Mouse (Mus musculus): ENCODE data around the gene Avpi1. TPM values are rescaled to one million over a fixed set of nuclear protein-coding genes. Genes with fewer than 3 reads are reported as not detected.
"Not testable (repeated sequence)": the region's sequence is repeated elsewhere in the genome, so short reads cannot be mapped to it uniquely, and the experiment has no call there.

Gene Avpi1
- polyA plus RNA-seq, 1 experiment from 2014 or later = 26.0 TPM

DNA sequence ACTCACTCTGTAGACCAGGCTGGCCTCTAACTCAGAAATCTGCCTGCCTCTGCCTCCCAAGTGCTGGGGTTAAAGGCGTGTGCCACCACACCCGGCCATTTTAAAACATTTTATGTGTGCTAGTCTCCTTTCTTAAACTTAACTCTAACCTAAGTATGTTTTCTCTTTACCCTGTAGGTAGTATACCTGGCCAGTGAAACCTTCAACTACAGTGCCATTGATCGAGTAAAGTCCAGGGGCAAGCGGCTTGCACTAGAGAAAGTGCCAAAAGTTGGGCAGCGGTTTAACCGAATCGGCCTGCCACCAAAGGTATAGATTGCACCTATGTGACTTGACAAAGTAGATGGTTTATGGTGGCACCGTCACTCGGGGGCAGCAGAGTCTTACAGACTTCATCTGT is 24.2 kb downstream of the Avpi1 start:
- H3K4me1 ChIP-seq (ENCODE audit: control insufficient read depth, insufficient read depth, low read length) = no peaks in the 10 kb centered on the region
- ATAC-seq (ENCODE audit: insufficient number of reproducible peaks, low FRiP score, low TSS enrichment, low read depth) (no peak), DNase-seq (ENCODE audit: low spot score) (no peak)
- 97% methylated on average over 9 of the region's 9 CpGs for WGBS
- no peak overlapping the region for H3K9ac ChIP-seq (ENCODE audit: low read length)
- H3K9me3 ChIP-seq (ENCODE audit: control insufficient read depth, low read length) = no peaks in the 10 kb centered on the region
- H3K27me3 ChIP-seq (ENCODE audit: control insufficient read depth, insufficient read depth, low read length) = no peaks in the 10 kb centered on the region
- no peak overlapping the region for H3K4me3 ChIP-seq (ENCODE audit: low read depth, low read length)
- H3K36me3 ChIP-seq (ENCODE audit: control insufficient read depth, insufficient read depth, low read length) = peaks cover 7% of the 10 kb centered on the region; the same call in 1 of the 2 replicates
- no peak overlapping the region for H3K4me2 ChIP-seq (ENCODE audit: low read depth, severe bottlenecking)
- H3K27ac ChIP-seq (replicated peaks; ENCODE audit: low read depth, low read length) = no peak overlapping the region

DNA sequence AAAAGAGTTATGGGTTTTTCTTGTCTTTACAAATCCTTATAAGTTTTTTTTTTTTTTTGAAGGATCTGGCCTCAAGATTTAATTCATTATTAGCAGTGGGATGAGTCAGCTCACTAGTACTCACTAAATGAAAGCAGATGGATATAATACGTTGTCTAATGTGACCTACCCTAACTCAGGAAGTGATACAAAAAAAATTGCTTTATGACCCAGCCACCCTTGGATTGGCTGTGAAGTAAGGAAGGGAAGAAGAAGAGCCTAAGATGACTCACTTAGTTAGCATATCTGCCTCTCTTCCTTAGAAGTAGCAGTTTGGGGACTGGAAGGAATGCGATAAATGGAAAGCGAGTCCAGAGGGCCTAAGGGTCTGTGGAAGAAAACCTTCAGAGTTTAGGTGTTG is 29.5 kb downstream of the Avpi1 start:
- no peak overlapping the region for H3K4me2 ChIP-seq (ENCODE audit: low read depth, severe bottlenecking)
- no peaks in the 10 kb centered on the region for H3K4me1 ChIP-seq (ENCODE audit: control insufficient read depth, insufficient read depth, low read length)
- H3K27me3 ChIP-seq (ENCODE audit: control insufficient read depth, insufficient read depth, low read length) = no peaks in the 10 kb centered on the region
- DNase-seq (ENCODE audit: low spot score) (no peak), ATAC-seq (ENCODE audit: insufficient number of reproducible peaks, low FRiP score, low TSS enrichment, low read depth) (no peak)
- no peaks in the 10 kb centered on the region for H3K9me3 ChIP-seq (ENCODE audit: control insufficient read depth, low read length)
- WGBS = 78% methylated on average over 3 of the region's 3 CpGs
- H3K27ac ChIP-seq (replicated peaks; ENCODE audit: low read depth, low read length) = no peak overlapping the region
- no peak overlapping the region for H3K9ac ChIP-seq (ENCODE audit: low read length)
- peaks cover 7% of the 10 kb centered on the region; the same call in 1 of the 2 replicates for H3K36me3 ChIP-seq (ENCODE audit: control insufficient read depth, insufficient read depth, low read length)
- no peak overlapping the region for H3K4me3 ChIP-seq (ENCODE audit: low read depth, low read length)

DNA sequence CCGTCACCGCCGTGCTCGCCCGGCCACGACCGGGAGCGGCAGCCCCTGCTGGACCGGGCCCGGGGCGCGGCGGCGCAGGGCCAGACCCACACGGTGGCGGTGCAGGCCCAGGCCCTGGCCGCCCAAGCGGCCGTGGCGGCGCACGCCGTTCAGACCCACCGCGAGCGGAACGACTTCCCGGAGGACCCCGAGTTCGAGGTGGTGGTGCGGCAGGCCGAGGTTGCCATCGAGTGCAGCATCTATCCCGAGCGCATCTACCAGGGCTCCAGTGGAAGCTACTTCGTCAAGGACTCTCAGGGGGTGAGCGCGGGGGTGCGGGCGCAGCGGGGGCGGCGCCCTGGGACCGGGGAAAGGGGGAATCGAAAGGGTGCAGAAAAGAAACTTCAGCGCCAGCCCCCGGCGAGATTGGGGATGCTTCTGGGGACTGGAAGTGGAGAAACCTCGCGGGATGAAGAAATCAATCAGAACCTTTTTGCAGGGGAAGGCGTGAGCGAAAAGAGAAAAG is 38.2 kb downstream of the Avpi1 start:
- no peaks in the 10 kb centered on the region for H3K36me3 ChIP-seq (ENCODE audit: control insufficient read depth, insufficient read depth, low read length)
- peak overlapping the region; percentile 78 for H3K9ac ChIP-seq (ENCODE audit: low read length)
- H3K4me3 ChIP-seq (ENCODE audit: low read depth, low read length) = peak overlapping the region; percentile 93
- no peaks in the 10 kb centered on the region for H3K27me3 ChIP-seq (ENCODE audit: control insufficient read depth, insufficient read depth, low read length)
- peak overlapping the region; percentile 81 for H3K4me2 ChIP-seq (ENCODE audit: low read depth, severe bottlenecking)
- peak; percentile 63 for ATAC-seq (ENCODE audit: insufficient number of reproducible peaks, low FRiP score, low TSS enrichment, low read depth)
- no peak for DNase-seq (ENCODE audit: low spot score)
- WGBS = under 1% methylated on average over 36 of the region's 52 CpGs
- H3K4me1 ChIP-seq (ENCODE audit: control insufficient read depth, insufficient read depth, low read length) = peaks cover 9% of the 10 kb centered on the region; the same call in 1 of the 2 replicates
- H3K27ac ChIP-seq (replicated peaks; ENCODE audit: low read depth, low read length) = peak overlapping the region; percentile 59; the same call in 1 of the 2 replicates
- H3K9me3 ChIP-seq (ENCODE audit: control insufficient read depth, low read length) = no peaks in the 10 kb centered on the region

DNA sequence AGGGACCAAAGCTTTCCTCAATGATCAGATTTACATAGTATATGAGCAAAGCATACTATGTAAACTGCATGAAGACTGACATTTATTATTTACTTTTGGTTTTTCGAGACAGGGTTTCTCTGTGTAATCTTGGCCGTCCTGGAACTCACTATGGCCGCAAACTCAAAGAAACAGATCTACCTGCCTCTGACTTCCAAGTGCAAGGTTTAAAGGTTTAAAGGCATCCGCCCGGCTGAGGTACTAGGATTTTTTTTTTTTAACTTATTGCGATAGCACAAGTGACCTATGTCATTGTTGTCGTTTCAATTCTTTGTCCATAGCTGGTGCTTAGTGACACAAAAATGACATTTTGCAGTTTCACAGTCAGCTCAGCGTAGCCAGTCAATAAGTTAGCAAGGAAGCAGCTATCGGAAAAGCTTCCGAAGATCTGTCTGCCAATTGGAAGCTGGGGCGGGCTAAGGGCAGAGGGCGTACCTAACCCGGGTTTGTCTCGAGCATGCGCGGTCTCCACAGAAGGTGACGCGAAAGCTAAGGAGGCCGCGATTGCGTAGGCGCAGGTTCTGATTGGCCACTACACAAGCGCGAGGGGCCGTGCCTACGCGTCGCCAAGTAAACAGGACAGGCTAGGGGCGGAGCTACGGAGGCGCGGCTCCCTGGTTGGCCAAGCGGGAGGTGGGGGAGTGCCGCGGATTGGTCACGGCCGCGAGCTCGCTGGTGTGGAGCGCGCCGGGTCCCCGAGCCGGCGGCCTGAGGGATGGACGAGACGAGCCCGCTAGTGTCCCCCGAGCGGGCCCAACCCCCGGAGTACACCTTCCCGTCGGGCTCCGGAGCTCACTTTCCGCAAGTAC is 38.9 kb downstream of the Avpi1 start, which contains the start of gene Pi4k2a:
Gene Pi4k2a, plus strand, starts transcription at position 723 of the 848 bp plus-strand sequence.
- DNase-seq (ENCODE audit: low spot score) (peak; percentile 98), ATAC-seq (ENCODE audit: insufficient number of reproducible peaks, low FRiP score, low TSS enrichment, low read depth) (peak; percentile 98)
- Histone ChIP-seq H3K9ac (ENCODE audit: low read length) (peak within 1 kb of the TSS; percentile 78), H3K27me3 (ENCODE audit: control insufficient read depth, insufficient read depth, low read length) (no peaks in the 10 kb centered on the region), H3K4me2 (ENCODE audit: low read depth, severe bottlenecking) (peak within 1 kb of the TSS; percentile 81), H3K4me3 (ENCODE audit: low read depth, low read length) (peak within 1 kb of the TSS; percentile 93), H3K36me3 (ENCODE audit: control insufficient read depth, insufficient read depth, low read length) (no peaks in the 10 kb centered on the region), H3K27ac (replicated peaks; ENCODE audit: low read depth, low read length) (peak within 1 kb of the TSS; percentile 59), H3K4me1 (ENCODE audit: control insufficient read depth, insufficient read depth, low read length) (peaks cover 9% of the 10 kb centered on the region; the same call in 1 of the 2 replicates), H3K9me3 (ENCODE audit: control insufficient read depth, low read length) (no peaks in the 10 kb centered on the region)
- WGBS = 1% methylated on average over 54 of the region's 55 CpGs

DNA sequence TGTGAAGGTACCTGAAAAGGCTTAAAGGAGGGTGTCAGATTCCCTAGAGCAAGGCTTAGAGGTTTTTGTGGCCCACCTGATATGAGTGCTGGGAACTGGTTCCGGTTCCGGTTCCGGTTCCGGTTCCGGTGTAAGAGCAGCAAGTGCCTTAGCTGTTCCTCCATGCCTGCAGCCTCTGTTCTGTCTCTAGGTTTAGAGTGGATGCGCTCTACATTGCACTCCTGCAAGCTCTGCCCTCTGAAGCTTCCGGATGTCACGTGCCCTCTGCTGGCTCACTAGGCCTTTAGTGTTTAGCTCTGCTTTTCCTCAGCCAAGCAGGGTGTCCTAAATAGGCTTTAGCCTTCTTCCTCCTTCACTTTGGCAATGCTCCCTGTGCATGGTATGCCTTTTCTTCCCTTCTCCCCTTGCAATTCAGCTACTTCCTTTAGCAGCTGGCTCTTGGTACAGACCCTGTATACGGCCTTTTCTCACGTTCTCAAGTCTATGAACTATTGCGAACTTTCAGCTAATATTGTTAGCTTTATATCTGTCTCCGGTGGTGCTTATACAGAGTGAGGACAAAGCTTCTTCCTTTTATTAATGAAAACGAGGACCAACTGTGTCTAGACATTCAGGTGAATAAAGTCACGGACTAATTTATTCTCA is 39.6 kb downstream of the Avpi1 start:
- Histone ChIP-seq H3K27ac (replicated peaks; ENCODE audit: low read depth, low read length) (peak overlapping the region; percentile 32; the same call in 1 of the 2 replicates), H3K4me1 (ENCODE audit: control insufficient read depth, insufficient read depth, low read length) (peaks cover 9% of the 10 kb centered on the region; the same call in 1 of the 2 replicates), H3K4me3 (ENCODE audit: low read depth, low read length) (peak overlapping the region; percentile 93; the same call in 1 of the 2 replicates), H3K36me3 (ENCODE audit: control insufficient read depth, insufficient read depth, low read length) (no peaks in the 10 kb centered on the region), H3K4me2 (ENCODE audit: low read depth, severe bottlenecking) (peak overlapping the region; percentile 81), H3K27me3 (ENCODE audit: control insufficient read depth, insufficient read depth, low read length) (no peaks in the 10 kb centered on the region), H3K9me3 (ENCODE audit: control insufficient read depth, low read length) (no peaks in the 10 kb centered on the region), H3K9ac (ENCODE audit: low read length) (no peak overlapping the region)
- DNase-seq (ENCODE audit: low spot score) (peak; percentile 55), ATAC-seq (ENCODE audit: insufficient number of reproducible peaks, low FRiP score, low TSS enrichment, low read depth) (no peak)
- WGBS = 25% methylated on average over 14 of the region's 14 CpGs

DNA sequence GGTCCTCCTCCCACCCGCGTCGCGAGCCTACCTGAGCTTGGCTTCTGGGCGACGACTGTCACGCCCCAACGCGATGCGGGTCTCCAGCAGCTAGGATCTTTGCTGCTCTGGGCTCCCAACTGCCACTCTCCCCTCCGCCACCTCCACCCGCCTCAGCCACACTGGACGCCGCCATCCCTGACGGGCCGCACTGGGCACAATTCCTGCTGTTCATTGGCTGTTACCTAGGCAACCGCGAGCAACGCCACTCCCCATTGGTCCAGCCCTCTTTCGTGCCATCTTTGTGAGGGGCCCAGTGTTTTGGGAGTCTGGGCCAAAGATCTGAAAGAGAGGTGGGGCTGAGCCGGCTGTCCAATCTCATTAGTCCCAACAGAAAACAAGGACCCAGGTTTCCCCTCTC is 42.7 kb downstream of the Avpi1 start, which contains the start of gene Morn4:
Gene Morn4, minus strand, starts transcription at position 192 of the 400 bp plus-strand sequence.
- DNase-seq (ENCODE audit: low spot score) = peak; percentile 97
- Histone ChIP-seq H3K9me3 (ENCODE audit: control insufficient read depth, low read length) (no peaks in the 10 kb centered on the region), H3K4me1 (ENCODE audit: control insufficient read depth, insufficient read depth, low read length) (peaks cover 7% of the 10 kb centered on the region; the same call in 1 of the 2 replicates), H3K36me3 (ENCODE audit: control insufficient read depth, insufficient read depth, low read length) (no peaks in the 10 kb centered on the region), H3K27ac (replicated peaks; ENCODE audit: low read depth, low read length) (no peak within 1 kb of the TSS), H3K4me2 (ENCODE audit: low read depth, severe bottlenecking) (peak within 1 kb of the TSS; percentile 86), H3K27me3 (ENCODE audit: control insufficient read depth, insufficient read depth, low read length) (no peaks in the 10 kb centered on the region), H3K9ac (ENCODE audit: low read length) (peak within 1 kb of the TSS; percentile 74), H3K4me3 (ENCODE audit: low read depth, low read length) (peak within 1 kb of the TSS; percentile 75)
- ATAC-seq (ENCODE audit: insufficient number of reproducible peaks, low FRiP score, low TSS enrichment, low read depth) = peak; percentile 80
- WGBS = 0% methylated on average over 21 of the region's 21 CpGs

DNA sequence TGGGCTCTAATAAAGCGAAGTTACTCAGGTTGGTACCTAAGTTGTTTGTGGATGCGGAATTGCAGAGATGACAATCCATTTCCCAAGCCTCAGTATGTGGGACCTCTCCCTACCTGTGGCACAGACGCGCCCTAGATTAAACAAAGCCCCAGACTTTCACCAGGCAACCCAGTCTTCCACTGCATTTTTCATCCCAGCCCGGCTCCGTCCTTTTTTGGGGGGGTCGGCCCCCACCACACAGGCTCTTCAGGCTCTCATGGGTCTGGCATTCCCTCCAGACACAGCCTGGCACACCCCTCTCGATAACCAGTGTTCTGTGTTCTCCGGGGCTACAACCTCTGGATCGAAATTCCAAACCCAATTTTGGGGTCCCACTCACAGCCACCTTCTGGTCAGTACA is 43.2 kb downstream of the Avpi1 start:
- no peak for DNase-seq (ENCODE audit: low spot score)
- H3K9ac ChIP-seq (ENCODE audit: low read length) = peak overlapping the region; percentile 74
- H3K27me3 ChIP-seq (ENCODE audit: control insufficient read depth, insufficient read depth, low read length) = no peaks in the 10 kb centered on the region
- H3K4me1 ChIP-seq (ENCODE audit: control insufficient read depth, insufficient read depth, low read length) = peaks cover 6% of the 10 kb centered on the region; the same call in 1 of the 2 replicates
- H3K4me3 ChIP-seq (ENCODE audit: low read depth, low read length) = peak overlapping the region; percentile 75
- H3K4me2 ChIP-seq (ENCODE audit: low read depth, severe bottlenecking) = peak overlapping the region; percentile 86
- 9% methylated on average over 10 of the region's 10 CpGs for whole genome bisulfite sequencing
- ATAC-seq (ENCODE audit: insufficient number of reproducible peaks, low FRiP score, low TSS enrichment, low read depth) = no peak
- no peaks in the 10 kb centered on the region for H3K36me3 ChIP-seq (ENCODE audit: control insufficient read depth, insufficient read depth, low read length)
- no peak overlapping the region for H3K27ac ChIP-seq (replicated peaks; ENCODE audit: low read depth, low read length)
- no peaks in the 10 kb centered on the region for H3K9me3 ChIP-seq (ENCODE audit: control insufficient read depth, low read length)

DNA sequence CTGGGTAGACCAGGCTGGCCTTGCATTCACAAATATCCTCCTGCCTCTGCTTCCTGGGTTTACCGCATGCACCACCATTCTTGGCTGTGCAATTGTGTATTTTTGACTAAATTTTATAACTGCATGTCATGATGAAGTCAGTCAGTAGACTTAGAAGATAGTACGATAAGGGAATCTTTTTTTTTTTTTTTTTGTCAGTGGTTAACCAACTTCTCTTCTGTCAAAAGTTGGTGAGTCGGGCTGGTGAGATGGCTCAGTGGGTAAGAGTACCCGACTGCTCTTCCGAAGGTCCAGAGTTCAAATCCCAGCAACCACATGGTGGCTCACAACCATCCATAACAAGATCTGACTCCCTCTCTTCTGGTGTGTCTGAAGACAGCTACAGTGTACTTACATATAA is 47.2 kb downstream of the Avpi1 start:
- H3K36me3 ChIP-seq (ENCODE audit: control insufficient read depth, insufficient read depth, low read length); H3K4me2 ChIP-seq (ENCODE audit: low read depth, severe bottlenecking); H3K4me1 ChIP-seq (ENCODE audit: control insufficient read depth, insufficient read depth, low read length); H3K9me3 ChIP-seq (ENCODE audit: control insufficient read depth, low read length); H3K9ac ChIP-seq (ENCODE audit: low read length); H3K4me3 ChIP-seq (ENCODE audit: low read depth, low read length); DNase-seq (ENCODE audit: low spot score); H3K27ac ChIP-seq (replicated peaks; ENCODE audit: low read depth, low read length); H3K27me3 ChIP-seq (ENCODE audit: control insufficient read depth, insufficient read depth, low read length); ATAC-seq (ENCODE audit: insufficient number of reproducible peaks, low FRiP score, low TSS enrichment, low read depth): not testable (repeated sequence)
- WGBS = 95% methylated on average over 5 of the region's 5 CpGs
